Mouse (Mus musculus): ENCODE results near the gene Ttc28. TPM values are rescaled to one million over a fixed set of nuclear protein-coding genes. Genes with fewer than 3 reads are reported as not detected.

Ttc28 gene
- polyA plus RNA-seq, 1 experiment from 2014 or later: 5.4 TPM

DNA sequence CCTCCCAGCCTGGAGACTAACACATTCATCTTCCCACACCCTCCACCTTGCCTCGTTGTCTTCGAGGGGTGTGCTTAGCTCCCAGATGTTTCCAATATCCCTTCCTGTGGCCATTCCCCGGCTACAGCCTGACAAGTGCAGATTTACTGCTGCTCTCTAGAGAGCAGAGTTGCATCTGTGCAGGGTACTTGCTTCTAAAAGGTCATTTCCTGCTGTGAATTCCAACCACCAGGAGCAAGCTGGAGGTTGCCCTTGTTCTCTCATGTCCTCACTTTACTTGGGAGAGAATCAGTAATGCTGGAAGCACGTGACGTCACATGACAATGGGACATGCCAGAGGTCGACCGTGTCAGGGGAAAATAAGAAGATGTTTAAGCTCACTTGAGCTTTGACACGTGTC, 131.7 kb downstream of the Ttc28 start:
- H3K4me1 ChIP-seq (ENCODE audit: insufficient read depth, low read depth, low read length): peaks cover 3% of the 10 kb centered on the region; the same call in 1 of the 2 replicates
- H3K4me3 ChIP-seq (ENCODE audit: low read depth, low read length): no peak overlapping the region
- ATAC-seq: peak; percentile 52
- WGBS: 30% methylated on average over 8 of the region's 8 CpGs
- H3K27me3 ChIP-seq (replicated peaks; ENCODE audit: insufficient read depth, low read length): no peaks in the 10 kb centered on the region
- DNase-seq (ENCODE audit: low spot score): peak; percentile 29
- TF ChIP-seq EP300 (IDR thresholded peaks at IDR 0.05): no peak
- peak; percentile 52 for TF ChIP-seq CTCF (IDR thresholded peaks at IDR 0.05)
- no peak overlapping the region for H3K4me2 ChIP-seq (replicated peaks; ENCODE audit: low read depth, low read length)
- H3K9me3 ChIP-seq (ENCODE audit: low read length): no peaks in the 10 kb centered on the region
- no peak overlapping the region for H3K27ac ChIP-seq (ENCODE audit: low read length)
- H3K36me3 ChIP-seq (ENCODE audit: insufficient read depth, low read length): no peaks in the 10 kb centered on the region
- no peak overlapping the region for H3K9ac ChIP-seq (replicated peaks; ENCODE audit: low read depth)

DNA sequence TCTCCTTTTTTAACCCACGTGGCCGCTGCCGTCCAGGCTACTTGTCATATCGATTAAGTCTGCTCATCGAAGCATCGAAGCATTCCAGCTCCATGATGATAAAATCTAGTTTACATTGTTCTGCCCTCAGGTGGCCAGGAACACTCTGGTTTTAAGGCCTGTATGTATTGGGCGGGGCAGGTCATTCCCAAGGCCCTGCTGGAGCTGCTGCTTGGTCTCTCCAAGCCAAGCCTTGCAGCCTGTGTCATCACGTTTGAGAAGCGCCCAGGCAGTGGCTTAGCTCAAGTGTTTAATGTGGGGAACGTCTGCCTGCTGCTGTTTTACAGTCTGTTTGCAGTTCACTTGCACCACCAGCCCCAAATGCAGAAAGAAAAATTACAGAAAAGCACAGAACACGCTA, 132.5 kb downstream of the Ttc28 start:
- Histone ChIP-seq H3K9me3 (ENCODE audit: low read length) (no peaks in the 10 kb centered on the region), H3K9ac (replicated peaks; ENCODE audit: low read depth) (no peak overlapping the region), H3K27ac (ENCODE audit: low read length) (no peak overlapping the region), H3K4me3 (ENCODE audit: low read depth, low read length) (no peak overlapping the region), H3K4me1 (ENCODE audit: insufficient read depth, low read depth, low read length) (peaks cover 3% of the 10 kb centered on the region; the same call in 1 of the 2 replicates), H3K36me3 (ENCODE audit: insufficient read depth, low read length) (no peaks in the 10 kb centered on the region), H3K27me3 (replicated peaks; ENCODE audit: insufficient read depth, low read length) (no peaks in the 10 kb centered on the region), H3K4me2 (replicated peaks; ENCODE audit: low read depth, low read length) (no peak overlapping the region)
- ATAC-seq: no peak
- DNase-seq (ENCODE audit: low spot score): no peak
- TF ChIP-seq CTCF (IDR thresholded peaks at IDR 0.05): no peak
- WGBS: 59% methylated on average over 11 of the region's 11 CpGs

DNA sequence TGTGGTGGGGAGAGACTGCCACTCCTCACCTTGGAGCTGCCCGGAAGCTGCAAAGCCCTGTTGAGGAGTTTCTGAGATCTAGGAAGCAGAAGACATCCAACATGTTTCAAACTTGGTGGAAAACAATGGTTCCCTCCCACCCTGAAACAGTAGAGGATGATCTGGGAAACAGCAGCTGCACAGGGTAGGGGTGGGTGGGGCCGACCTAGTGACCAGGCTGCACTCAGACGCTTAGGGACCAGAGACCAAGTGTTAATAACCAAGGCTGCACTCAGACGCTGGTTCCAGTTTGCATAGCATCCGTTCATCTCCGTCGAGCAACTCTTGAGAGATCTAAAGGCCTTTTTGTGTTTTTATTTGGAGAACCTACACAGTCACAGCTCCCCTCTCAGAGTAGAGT, 133.0 kb downstream of the Ttc28 start:
- Histone ChIP-seq H3K27me3 (replicated peaks; ENCODE audit: insufficient read depth, low read length) (no peaks in the 10 kb centered on the region), H3K4me1 (ENCODE audit: insufficient read depth, low read depth, low read length) (peaks cover 3% of the 10 kb centered on the region; the same call in 1 of the 2 replicates), H3K9ac (replicated peaks; ENCODE audit: low read depth) (no peak overlapping the region), H3K27ac (ENCODE audit: low read length) (no peak overlapping the region), H3K9me3 (ENCODE audit: low read length) (no peaks in the 10 kb centered on the region), H3K36me3 (ENCODE audit: insufficient read depth, low read length) (no peaks in the 10 kb centered on the region), H3K4me2 (replicated peaks; ENCODE audit: low read depth, low read length) (no peak overlapping the region), H3K4me3 (ENCODE audit: low read depth, low read length) (no peak overlapping the region)
- TF ChIP-seq CTCF (IDR thresholded peaks at IDR 0.05): no peak
- TF ChIP-seq EP300 (IDR thresholded peaks at IDR 0.05): no peak
- WGBS: 51% methylated on average over 7 of the region's 7 CpGs
- DNase-seq (ENCODE audit: low spot score) (no peak), ATAC-seq (no peak)

DNA sequence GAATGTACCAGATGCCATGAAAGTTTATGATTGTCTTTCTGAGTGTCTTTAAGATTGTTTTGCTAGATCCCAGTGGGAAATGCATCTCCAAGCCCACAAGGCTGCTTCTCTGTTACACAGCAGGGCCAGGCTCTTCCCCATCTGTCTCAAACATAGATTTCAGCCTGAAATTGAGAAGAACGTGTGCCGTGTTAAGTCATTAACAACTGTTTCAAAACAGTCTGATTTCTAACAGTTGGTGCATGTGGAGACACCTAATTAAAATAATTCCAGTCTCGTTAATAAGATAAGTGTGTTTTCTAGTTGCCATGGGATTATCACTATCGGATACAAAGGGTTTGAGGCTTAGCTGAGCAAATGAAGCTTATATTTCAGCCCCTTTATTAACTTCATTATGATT, 135.4 kb downstream of the Ttc28 start:
- Histone ChIP-seq H3K9ac (replicated peaks; ENCODE audit: low read depth) (no peak overlapping the region), H3K27me3 (replicated peaks; ENCODE audit: insufficient read depth, low read length) (no peaks in the 10 kb centered on the region), H3K4me1 (ENCODE audit: insufficient read depth, low read depth, low read length) (peaks cover 3% of the 10 kb centered on the region; the same call in 1 of the 2 replicates), H3K4me2 (replicated peaks; ENCODE audit: low read depth, low read length) (no peak overlapping the region), H3K36me3 (ENCODE audit: insufficient read depth, low read length) (no peaks in the 10 kb centered on the region), H3K4me3 (ENCODE audit: low read depth, low read length) (no peak overlapping the region), H3K27ac (ENCODE audit: low read length) (no peak overlapping the region), H3K9me3 (ENCODE audit: low read length) (no peaks in the 10 kb centered on the region)
- TF ChIP-seq CTCF (IDR thresholded peaks at IDR 0.05): no peak
- TF ChIP-seq EP300 (IDR thresholded peaks at IDR 0.05): no peak
- 83% methylated on average over 4 of the region's 4 CpGs for WGBS
- ATAC-seq (no peak), DNase-seq (ENCODE audit: low spot score) (no peak)

DNA sequence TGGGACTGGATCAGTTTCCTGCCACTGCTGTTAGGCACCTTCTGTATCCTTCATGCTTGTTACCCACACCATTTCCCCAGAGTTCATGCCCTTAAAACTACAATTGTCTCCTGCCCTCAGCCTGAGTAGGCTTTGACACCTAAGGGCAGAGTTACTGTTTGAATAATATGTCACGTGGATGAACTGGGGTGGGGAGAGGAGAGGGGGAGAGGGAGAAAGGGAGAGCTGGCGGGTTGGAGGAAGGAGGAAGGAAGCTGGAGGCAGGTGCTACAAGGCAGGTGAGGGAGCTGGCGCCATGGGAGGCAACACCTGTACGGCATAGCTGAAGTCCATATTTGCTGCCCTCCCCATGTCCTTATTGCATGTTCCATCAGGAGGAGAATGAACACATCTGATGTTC, 137.7 kb downstream of the Ttc28 start:
- Histone ChIP-seq H3K9ac (replicated peaks; ENCODE audit: low read depth) (no peak overlapping the region), H3K4me1 (ENCODE audit: insufficient read depth, low read depth, low read length) (peaks cover 3% of the 10 kb centered on the region; the same call in 1 of the 2 replicates), H3K9me3 (ENCODE audit: low read length) (no peaks in the 10 kb centered on the region), H3K27me3 (replicated peaks; ENCODE audit: insufficient read depth, low read length) (no peaks in the 10 kb centered on the region), H3K4me3 (ENCODE audit: low read depth, low read length) (no peak overlapping the region), H3K36me3 (ENCODE audit: insufficient read depth, low read length) (no peaks in the 10 kb centered on the region), H3K27ac (ENCODE audit: low read length) (no peak overlapping the region), H3K4me2 (replicated peaks; ENCODE audit: low read depth, low read length) (no peak overlapping the region)
- 34% methylated on average over 4 of the region's 4 CpGs for WGBS
- TF ChIP-seq CTCF (IDR thresholded peaks at IDR 0.05) (no peak), EP300 (IDR thresholded peaks at IDR 0.05) (no peak)
- DNase-seq (ENCODE audit: low spot score): peak; percentile 46
- peak; percentile 12; the same call in 1 of the 2 replicates for ATAC-seq

DNA sequence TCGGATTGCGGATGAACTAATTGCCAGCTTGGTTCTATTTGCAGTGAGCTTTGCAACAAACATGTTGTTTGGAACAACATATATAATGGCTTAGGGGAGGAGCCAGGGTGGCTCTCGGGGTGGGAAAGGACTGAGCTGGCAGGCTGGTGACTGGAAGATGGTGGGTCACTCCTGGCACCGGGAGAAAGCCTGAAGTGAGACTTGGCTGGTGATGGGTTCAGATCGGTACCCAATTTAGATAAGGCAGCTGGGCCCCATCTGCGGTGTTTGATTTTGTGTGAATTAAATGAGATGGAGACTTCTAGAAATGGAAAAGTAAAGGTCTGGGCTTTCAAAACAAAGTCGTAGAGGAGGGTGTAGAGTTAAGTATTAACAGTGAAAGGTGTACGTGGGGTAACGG, 142.7 kb downstream of the Ttc28 start:
- ATAC-seq (no peak), DNase-seq (ENCODE audit: low spot score) (no peak)
- H3K27ac ChIP-seq (ENCODE audit: low read length): no peak overlapping the region
- no peaks in the 10 kb centered on the region for H3K27me3 ChIP-seq (replicated peaks; ENCODE audit: insufficient read depth, low read length)
- H3K36me3 ChIP-seq (ENCODE audit: insufficient read depth, low read length): no peaks in the 10 kb centered on the region
- H3K9me3 ChIP-seq (ENCODE audit: low read length): no peaks in the 10 kb centered on the region
- WGBS: 71% methylated on average over 9 of the region's 9 CpGs
- no peak overlapping the region for H3K4me2 ChIP-seq (replicated peaks; ENCODE audit: low read depth, low read length)
- H3K9ac ChIP-seq (replicated peaks; ENCODE audit: low read depth): no peak overlapping the region
- TF ChIP-seq CTCF (IDR thresholded peaks at IDR 0.05) (no peak), EP300 (IDR thresholded peaks at IDR 0.05) (no peak)
- H3K4me1 ChIP-seq (ENCODE audit: insufficient read depth, low read depth, low read length): no peaks in the 10 kb centered on the region; the same call in 1 of the 2 replicates
- H3K4me3 ChIP-seq (ENCODE audit: low read depth, low read length): no peak overlapping the region

DNA sequence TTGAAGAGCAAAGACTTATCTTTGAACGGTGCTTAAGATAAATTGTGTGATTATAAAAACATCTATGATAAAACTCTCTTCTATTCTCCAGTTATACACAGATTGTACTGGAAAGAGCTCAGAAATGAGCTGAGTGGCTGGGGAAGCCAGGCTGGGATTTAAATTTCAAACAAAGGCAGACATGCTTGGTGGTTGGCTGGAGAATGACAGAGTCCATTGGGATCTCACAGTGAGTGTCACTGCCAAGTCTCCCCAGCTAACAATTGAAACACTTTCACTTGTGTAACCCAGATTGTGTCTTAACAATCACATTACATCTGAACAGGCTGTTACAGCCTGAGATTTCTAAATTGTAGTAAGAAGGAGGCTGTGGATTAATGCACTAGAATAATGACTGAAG, 143.3 kb downstream of the Ttc28 start:
- no peaks in the 10 kb centered on the region for H3K27me3 ChIP-seq (replicated peaks; ENCODE audit: insufficient read depth, low read length)
- no peak overlapping the region for H3K9ac ChIP-seq (replicated peaks; ENCODE audit: low read depth)
- no peaks in the 10 kb centered on the region for H3K36me3 ChIP-seq (ENCODE audit: insufficient read depth, low read length)
- H3K4me2 ChIP-seq (replicated peaks; ENCODE audit: low read depth, low read length): no peak overlapping the region
- ATAC-seq: no peak
- H3K4me1 ChIP-seq (ENCODE audit: insufficient read depth, low read depth, low read length): no peaks in the 10 kb centered on the region
- H3K4me3 ChIP-seq (ENCODE audit: low read depth, low read length): no peak overlapping the region
- peak; percentile 41 for DNase-seq (ENCODE audit: low spot score)
- 23% methylated on average over 1 of the region's 1 CpGs for WGBS
- no peak overlapping the region for H3K27ac ChIP-seq (ENCODE audit: low read length)
- H3K9me3 ChIP-seq (ENCODE audit: low read length): no peaks in the 10 kb centered on the region
- TF ChIP-seq EP300 (IDR thresholded peaks at IDR 0.05) (no peak), CTCF (IDR thresholded peaks at IDR 0.05) (no peak)

Data from lung, postnatal 0 days (tissue).